Mouse (Mus musculus) hindbrain, embryonic 16.5 days (tissue): ENCODE measurements around the gene Col27a1. TPM values are rescaled to one million over a fixed set of nuclear protein-coding genes. Genes with fewer than 3 reads are reported as not detected.
A peak's percentile ranks its signal among the peaks of the same experiment; 100 is the strongest.

Source experiments
- ATAC-seq: fragments of 200-750 bp; cut with Nextera tagmentation; 2 replicates; pipeline ENCODE4 v1.8.0; 2017; ENCODE audit warnings: moderate TSS enrichment, moderate library complexity
- H3K27ac ChIP-seq: fragments of 300-500 bp; sonication (generic); 2 replicates; pipeline ENCODE4 v1.5.1; 2014; ENCODE audit warnings: low read depth, mild to moderate bottlenecking, control low read depth, low read length, moderate library complexity
- H3K27me3 ChIP-seq: fragments of 300-500 bp; sonication (generic); replicated peaks from 2 replicates; pipeline ENCODE4 v1.6.1; 2014; ENCODE audit warnings: low read length; ENCODE audit not compliant: control insufficient read depth, insufficient read depth
- H3K36me3 ChIP-seq: fragments of 300-500 bp; sonication (generic); 2 replicates; pipeline ENCODE4 v1.6.1; 2014; ENCODE audit warnings: mild to moderate bottlenecking, low read length, moderate library complexity, mixed read lengths; ENCODE audit not compliant: control insufficient read depth, insufficient read depth
- H3K4me1 ChIP-seq: fragments of 300-500 bp; sonication (generic); 2 replicates; pipeline ENCODE4 v1.6.1; 2014; ENCODE audit warnings: low read depth, low read length; ENCODE audit not compliant: control insufficient read depth, insufficient read depth
- H3K4me2 ChIP-seq: fragments of 300-500 bp; sonication (generic); 2 replicates; pipeline ENCODE4 v1.6.1; 2014; ENCODE audit warnings: mild to moderate bottlenecking, low read length, control low read depth, moderate library complexity
- H3K4me3 ChIP-seq: fragments of 300-500 bp; sonication (generic); 2 replicates; pipeline ENCODE4 v1.5.1; 2014; ENCODE audit warnings: mild to moderate bottlenecking, low read length, control low read depth, moderate library complexity
- H3K9ac ChIP-seq: fragments of 300-500 bp; sonication (generic); 2 replicates; pipeline ENCODE4 v1.6.1; 2014; ENCODE audit warnings: low read depth, mild to moderate bottlenecking, control low read depth, low read length, moderate library complexity
- H3K9me3 ChIP-seq: fragments of 300-500 bp; sonication (generic); 2 replicates; pipeline ENCODE4 v1.6.1; 2014; ENCODE audit warnings: mild to moderate bottlenecking, low read length, moderate library complexity; ENCODE audit not compliant: control insufficient read depth
- WGBS: fragments of 180-500 bp; shearing (Covaris S2); extraction: QIAGEN DNeasy Blood & Tissue Kit; methylation state at CpG from one replicate; pipeline ENCODE4 v1.1.7; 2014; 5-methylcytosine and 5-hydroxymethylcytosine counted together
- polyA plus RNA-seq: library from polyadenylated mRNA; unstranded; fragments of >200 nt; fragmentation: Nextera tagmentation; extraction: Ambion mirVana; gene quantifications from 2 replicates; pipeline ENCODE4 v1.2.1, GENCODE M21; 2015

The Col27a1 gene
- polyA plus RNA-seq, 1 experiment from 2014 or later = 2.7 TPM

DNA sequence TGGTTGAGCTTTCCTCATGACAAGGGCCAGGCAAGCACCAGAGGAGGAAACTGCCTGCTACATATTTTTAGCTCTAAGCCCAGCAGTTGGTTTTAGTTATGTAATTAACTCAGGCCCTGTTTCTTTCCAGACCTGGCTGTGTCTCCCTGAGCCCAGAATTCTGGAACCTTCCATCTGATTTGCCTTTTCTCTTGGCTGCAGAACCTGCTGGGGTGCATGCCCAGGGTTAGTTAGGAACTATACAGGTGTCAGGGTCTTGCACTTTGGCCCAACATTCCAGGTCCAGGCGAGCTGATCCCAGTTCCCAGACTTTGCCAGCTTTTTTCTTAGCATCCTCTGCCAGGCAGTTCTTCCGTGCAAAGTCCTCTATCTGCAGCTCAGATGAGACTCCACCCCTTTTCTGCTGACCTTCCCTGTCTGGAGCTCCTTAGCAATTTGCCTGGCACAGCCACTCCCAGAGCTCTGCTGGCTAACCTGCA lies 18.8 kb downstream of the Col27a1 start:
- no peaks in the 10 kb centered on the region for H3K9me3 ChIP-seq
- no peaks in the 10 kb centered on the region for H3K36me3 ChIP-seq
- H3K4me3 ChIP-seq = no peak overlapping the region
- WGBS = 56% methylated on average over 2 of the region's 2 CpGs
- H3K27ac ChIP-seq = no peak overlapping the region
- peaks cover 25% of the 10 kb centered on the region for H3K4me1 ChIP-seq
- no peaks in the 10 kb centered on the region for H3K27me3 ChIP-seq
- H3K4me2 ChIP-seq = no peak overlapping the region
- ATAC-seq = no peak
- no peak overlapping the region for H3K9ac ChIP-seq

DNA sequence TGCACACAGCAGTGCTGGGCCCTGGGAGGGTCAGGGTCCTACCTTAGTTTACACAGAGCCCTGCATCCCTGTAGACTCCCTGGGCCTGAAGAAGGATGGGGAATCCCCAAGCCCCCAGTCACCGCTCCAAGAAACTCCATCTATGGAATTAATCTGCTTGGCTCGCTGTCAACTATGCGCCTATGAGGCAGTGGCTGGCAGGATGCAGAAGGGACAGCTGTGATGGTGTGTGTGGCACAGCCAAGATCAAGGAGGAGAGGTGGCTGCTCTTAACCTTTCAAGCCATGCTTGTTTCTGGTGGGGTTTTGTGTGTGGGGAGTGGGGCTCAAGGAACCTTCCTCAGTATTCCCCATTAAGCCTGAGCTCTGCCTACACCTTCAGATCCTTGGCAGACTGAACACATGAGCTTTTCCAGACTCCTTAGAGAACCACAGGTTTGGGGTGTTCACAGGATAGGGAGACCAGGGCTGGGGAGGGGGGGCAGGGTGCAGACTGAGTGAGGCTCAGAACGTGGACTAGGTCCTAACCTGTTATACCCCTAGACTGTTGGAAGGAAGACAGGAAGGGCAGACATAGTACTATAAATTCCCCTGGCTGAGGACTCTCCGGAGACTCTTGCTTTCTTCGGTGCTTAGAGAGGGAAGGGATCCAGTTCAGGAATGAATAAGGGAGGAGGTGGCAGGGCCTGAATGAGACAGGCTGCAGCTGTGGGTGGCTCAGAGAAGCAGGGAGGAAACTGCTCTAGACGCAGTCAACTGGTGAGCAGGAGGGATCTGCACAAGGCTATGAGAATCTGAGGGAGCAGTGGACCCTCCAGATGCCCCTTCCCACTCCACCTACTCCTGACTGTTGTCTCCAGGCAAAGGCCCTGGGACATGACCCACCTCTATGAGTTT lies 20.0 kb downstream of the Col27a1 start:
- Histone ChIP-seq H3K4me1 (peaks cover 25% of the 10 kb centered on the region), H3K27me3 (no peaks in the 10 kb centered on the region), H3K4me3 (no peak overlapping the region), H3K9ac (no peak overlapping the region), H3K27ac (no peak overlapping the region), H3K36me3 (no peaks in the 10 kb centered on the region), H3K9me3 (no peaks in the 10 kb centered on the region), H3K4me2 (no peak overlapping the region)
- no peak for ATAC-seq
- 60% methylated on average over 7 of the region's 7 CpGs for WGBS

- no peak overlapping the region for H3K27ac ChIP-seq
- H3K4me1 ChIP-seq = peaks cover 16% of the 10 kb centered on the region
- no peaks in the 10 kb centered on the region for H3K27me3 ChIP-seq
- no peaks in the 10 kb centered on the region for H3K36me3 ChIP-seq
- no peak for ATAC-seq
- no peak overlapping the region for H3K4me3 ChIP-seq
- 96% methylated on average over 5 of the region's 5 CpGs for WGBS
- no peaks in the 10 kb centered on the region for H3K9me3 ChIP-seq
- H3K4me2 ChIP-seq = no peak overlapping the region
- no peak overlapping the region for H3K9ac ChIP-seq
Observed at GRCm38 (mm10) chr4:63234852-63235251, 21.0 kb downstream of the Col27a1 start.

GRCm38 (mm10) chr4:63236235-63236634 lies 22.4 kb downstream of the Col27a1 start:
- H3K4me2 ChIP-seq = no peak overlapping the region
- H3K36me3 ChIP-seq = no peaks in the 10 kb centered on the region
- peaks cover 4% of the 10 kb centered on the region; the same call in 1 of the 2 replicates for H3K4me1 ChIP-seq
- no peak overlapping the region for H3K4me3 ChIP-seq
- WGBS = 60% methylated on average over 2 of the region's 2 CpGs
- H3K9ac ChIP-seq = no peak overlapping the region
- ATAC-seq = no peak
- no peaks in the 10 kb centered on the region for H3K27me3 ChIP-seq
- no peak overlapping the region for H3K27ac ChIP-seq
- H3K9me3 ChIP-seq = no peaks in the 10 kb centered on the region; the same call in 1 of the 2 replicates

DNA sequence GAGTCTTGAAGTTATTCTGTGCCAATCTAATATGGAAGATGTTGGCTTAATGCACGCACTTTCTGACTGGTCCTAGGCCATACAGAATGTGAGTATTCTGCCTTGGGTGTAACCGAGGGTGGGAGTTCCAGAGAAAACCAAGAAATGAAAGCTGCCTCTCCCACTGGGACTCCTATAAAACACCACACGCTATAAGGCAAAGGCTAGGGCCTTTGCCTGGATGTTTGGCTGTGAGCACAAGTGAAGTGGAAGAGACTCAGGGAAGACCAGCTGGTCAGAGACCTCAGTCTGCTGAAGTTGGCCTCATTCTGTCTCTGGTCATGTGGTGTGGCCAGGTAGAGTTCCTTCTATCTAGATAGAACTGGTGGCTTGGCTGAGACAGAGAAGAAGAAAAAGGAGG lies 23.4 kb downstream of the Col27a1 start:
- Histone ChIP-seq H3K4me1 (peaks cover 4% of the 10 kb centered on the region; the same call in 1 of the 2 replicates), H3K9ac (no peak overlapping the region), H3K4me3 (no peak overlapping the region), H3K9me3 (no peaks in the 10 kb centered on the region; the same call in 1 of the 2 replicates), H3K4me2 (no peak overlapping the region), H3K27me3 (no peaks in the 10 kb centered on the region), H3K27ac (no peak overlapping the region), H3K36me3 (no peaks in the 10 kb centered on the region)
- ATAC-seq = no peak
- 81% methylated on average over 3 of the region's 3 CpGs for WGBS

DNA sequence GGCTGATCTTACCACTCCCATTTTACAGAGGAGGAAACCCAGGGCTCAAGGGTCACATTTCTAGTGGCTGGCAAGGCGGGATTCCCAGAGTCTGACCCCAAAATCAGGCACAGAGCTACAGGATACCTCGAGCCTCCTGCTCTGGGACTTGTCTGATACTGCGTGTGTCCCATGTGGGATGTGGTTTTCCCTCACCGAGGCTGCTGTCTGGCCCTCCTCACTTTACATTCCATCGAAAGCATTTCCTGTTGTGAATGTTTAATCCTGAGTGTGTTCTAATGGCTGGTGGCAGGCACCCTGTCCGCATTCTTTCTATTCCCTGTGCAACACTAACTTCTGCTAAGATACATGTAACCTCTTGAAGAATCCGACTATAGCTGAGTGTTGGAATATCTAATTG lies 24.3 kb downstream of the Col27a1 start:
- H3K27me3 ChIP-seq = no peaks in the 10 kb centered on the region
- ATAC-seq = no peak
- no peaks in the 10 kb centered on the region; the same call in 1 of the 2 replicates for H3K9me3 ChIP-seq
- no peaks in the 10 kb centered on the region for H3K36me3 ChIP-seq
- no peak overlapping the region for H3K9ac ChIP-seq
- peaks cover 4% of the 10 kb centered on the region; the same call in 1 of the 2 replicates for H3K4me1 ChIP-seq
- WGBS = 65% methylated on average over 7 of the region's 7 CpGs
- no peak overlapping the region for H3K4me2 ChIP-seq
- no peak overlapping the region for H3K4me3 ChIP-seq
- H3K27ac ChIP-seq = no peak overlapping the region

- no peaks in the 10 kb centered on the region for H3K36me3 ChIP-seq
- H3K4me2 ChIP-seq = no peak overlapping the region
- H3K4me1 ChIP-seq = 0 out of 2 replicates have a peak, but pooled peaks cover 2% of the 10 kb centered on the region
- no peak overlapping the region for H3K4me3 ChIP-seq
- no peak overlapping the region for H3K27ac ChIP-seq
- H3K27me3 ChIP-seq = no peaks in the 10 kb centered on the region
- H3K9me3 ChIP-seq = no peaks in the 10 kb centered on the region; the same call in 1 of the 2 replicates
- ATAC-seq = no peak
- WGBS = 41% methylated on average over 5 of the region's 5 CpGs
- no peak overlapping the region for H3K9ac ChIP-seq
Observed at GRCm38 (mm10) chr4:63238722-63239121, 24.9 kb downstream of the Col27a1 start.

DNA sequence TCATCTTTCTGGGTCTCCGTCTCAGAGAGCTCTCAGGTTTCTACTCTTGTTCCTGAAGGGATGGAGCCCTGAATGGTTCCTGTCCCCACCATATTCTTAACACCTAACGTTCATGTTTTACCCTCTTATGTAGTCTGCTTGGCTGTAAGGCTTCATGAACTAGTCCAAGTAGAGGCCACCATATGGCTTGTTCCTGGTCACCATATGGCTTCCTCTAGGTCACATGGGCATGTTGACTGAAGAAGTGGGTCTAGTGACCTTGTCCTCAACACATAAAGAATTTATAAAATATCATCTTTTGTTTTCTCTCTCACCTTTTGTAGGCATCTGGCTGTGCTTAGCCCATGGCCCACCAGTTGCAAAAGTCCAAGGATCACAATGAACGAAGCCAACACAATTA lies 27.2 kb downstream of the Col27a1 start:
- no peak overlapping the region for H3K27ac ChIP-seq
- H3K4me2 ChIP-seq = no peak overlapping the region
- no peaks in the 10 kb centered on the region; the same call in 1 of the 2 replicates for H3K9me3 ChIP-seq
- no peak overlapping the region for H3K4me3 ChIP-seq
- H3K9ac ChIP-seq = no peak overlapping the region
- no peak for ATAC-seq
- H3K36me3 ChIP-seq = no peaks in the 10 kb centered on the region
- H3K27me3 ChIP-seq = no peaks in the 10 kb centered on the region
- no peaks in the 10 kb centered on the region for H3K4me1 ChIP-seq
- 92% methylated on average over 3 of the region's 3 CpGs for WGBS

GRCm38 (mm10) chr4:63247991-63248390 lies 34.2 kb downstream of the Col27a1 start:
- H3K9me3 ChIP-seq = no peaks in the 10 kb centered on the region
- 0 out of 2 replicates have a peak, but pooled peaks have one; percentile 18 for ATAC-seq
- H3K4me3 ChIP-seq = no peak overlapping the region
- H3K27ac ChIP-seq = no peak overlapping the region
- H3K4me2 ChIP-seq = no peak overlapping the region
- H3K36me3 ChIP-seq = no peaks in the 10 kb centered on the region
- H3K27me3 ChIP-seq = no peaks in the 10 kb centered on the region
- H3K9ac ChIP-seq = no peak overlapping the region
- H3K4me1 ChIP-seq = peaks cover 5% of the 10 kb centered on the region; the same call in 1 of the 2 replicates
